Mouse (Mus musculus): ENCODE measurements at regions not wholly inside any gene's neighbourhood (a gene's known extent, or its start where the extent isn't known, plus 50 kb on each side); places are given as distances from the start of the nearest gene placed in this dataset.
"Not testable (repeated sequence)": the region's sequence is repeated elsewhere in the genome, so short reads cannot be mapped to it uniquely, and the experiment has no call there.

DNA sequence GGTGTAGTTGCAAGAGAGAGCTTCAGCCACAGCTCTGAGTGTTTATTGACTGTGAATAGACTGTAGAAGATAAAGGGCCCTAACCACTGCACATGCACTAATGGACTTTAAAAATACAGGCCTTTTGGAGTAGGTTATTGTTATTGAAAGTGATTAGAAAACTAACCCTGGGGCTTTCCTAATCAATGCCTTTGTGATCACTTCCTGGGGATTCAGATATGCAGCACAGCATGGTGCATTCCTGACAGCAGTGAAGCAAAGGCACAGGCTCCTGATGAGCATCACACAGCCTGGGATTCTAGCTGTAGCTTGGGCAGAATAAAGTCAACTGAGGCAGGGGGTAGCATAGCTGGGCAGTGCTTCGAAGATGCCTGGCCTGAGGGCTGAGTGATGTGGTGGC is 87.3 kb downstream of the Gm11077 start:
- no peak for DNase-seq (ENCODE audit: low spot score)

DNA sequence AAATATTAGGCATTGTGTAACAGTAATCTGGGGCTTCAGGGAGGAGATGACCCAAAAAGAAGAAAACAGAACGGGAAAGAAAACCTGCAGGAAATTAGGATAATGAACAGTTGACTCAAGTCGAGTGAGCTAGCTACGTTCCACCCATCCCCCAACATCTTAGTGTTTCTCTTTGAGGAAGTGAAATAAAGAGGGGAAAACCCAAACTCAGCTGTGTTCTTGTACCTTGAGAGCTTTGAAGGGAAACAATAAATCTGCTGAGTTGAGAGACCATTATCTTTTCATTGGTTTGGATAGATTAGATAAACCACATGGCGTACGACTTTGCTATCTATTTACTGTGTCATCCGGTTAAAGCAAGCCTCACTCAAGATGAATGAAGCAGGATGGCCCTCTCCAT is 87.7 kb downstream of the Gm11077 start:
- no peak for DNase-seq (ENCODE audit: low spot score)

DNA sequence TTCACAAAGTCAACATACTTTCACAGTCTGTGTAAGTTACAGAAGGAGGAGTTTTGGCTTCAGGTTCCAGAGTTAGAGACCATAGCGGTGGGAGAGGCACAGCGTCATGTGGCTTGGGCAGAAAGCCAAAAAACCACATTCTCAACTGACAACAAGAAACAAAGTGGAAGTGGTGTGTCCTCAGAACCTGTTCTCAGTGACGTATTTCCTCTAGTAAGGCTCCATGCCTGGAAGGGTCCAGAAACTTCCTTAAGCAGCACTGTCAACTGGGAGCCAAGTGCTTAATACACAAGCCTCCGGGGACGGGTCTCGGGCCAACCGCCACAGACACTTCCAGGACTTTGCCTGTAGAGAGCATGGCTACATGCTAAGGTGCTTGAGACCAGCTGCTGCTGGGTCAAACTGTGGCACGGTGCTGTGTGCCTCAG is 90.4 kb downstream of the Gm11077 start:
- no peak for DNase-seq (ENCODE audit: low spot score)

DNA sequence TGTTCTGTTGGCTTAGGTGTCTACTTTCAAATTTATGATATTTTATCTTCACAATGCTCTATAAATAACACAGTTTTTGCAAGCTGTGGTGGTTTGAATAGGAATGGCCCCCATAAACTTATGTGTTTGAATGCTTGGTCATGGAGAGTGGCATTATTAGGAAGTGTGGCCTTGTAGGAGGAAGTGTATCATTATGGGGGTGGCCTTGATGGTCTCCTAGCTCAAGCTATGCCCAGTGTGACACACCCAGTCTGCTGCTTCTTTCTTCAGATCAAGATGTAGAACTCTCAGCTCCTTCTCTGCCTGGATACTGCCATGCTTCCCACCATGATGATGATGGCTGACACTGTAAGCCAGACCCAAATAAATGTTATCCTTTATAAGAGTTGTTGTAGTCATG is 97.4 kb downstream of the Gm11077 start:
- no peak for DNase-seq (ENCODE audit: low spot score)

DNA sequence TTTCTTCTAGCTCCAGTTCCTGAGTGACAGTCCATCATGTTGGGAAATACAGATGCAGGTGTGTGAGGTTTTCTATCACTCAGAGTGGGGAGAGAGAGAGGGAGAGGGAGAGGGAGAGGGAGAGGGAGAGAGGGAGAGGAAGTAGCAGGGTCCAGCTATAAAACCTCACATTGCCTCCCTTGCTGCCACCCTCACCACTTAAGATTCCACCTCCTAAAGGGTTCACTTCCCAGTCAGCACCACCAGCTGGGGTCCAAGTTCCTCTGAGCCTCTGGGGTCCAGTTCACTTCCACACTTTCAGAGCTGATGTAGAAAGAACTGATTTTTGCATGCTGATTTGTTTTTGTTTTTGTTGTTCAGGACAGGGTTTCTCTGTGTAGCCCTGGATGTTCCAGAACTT is 98.6 kb downstream of the Gm11077 start:
- no peak for DNase-seq (ENCODE audit: low spot score)

DNA sequence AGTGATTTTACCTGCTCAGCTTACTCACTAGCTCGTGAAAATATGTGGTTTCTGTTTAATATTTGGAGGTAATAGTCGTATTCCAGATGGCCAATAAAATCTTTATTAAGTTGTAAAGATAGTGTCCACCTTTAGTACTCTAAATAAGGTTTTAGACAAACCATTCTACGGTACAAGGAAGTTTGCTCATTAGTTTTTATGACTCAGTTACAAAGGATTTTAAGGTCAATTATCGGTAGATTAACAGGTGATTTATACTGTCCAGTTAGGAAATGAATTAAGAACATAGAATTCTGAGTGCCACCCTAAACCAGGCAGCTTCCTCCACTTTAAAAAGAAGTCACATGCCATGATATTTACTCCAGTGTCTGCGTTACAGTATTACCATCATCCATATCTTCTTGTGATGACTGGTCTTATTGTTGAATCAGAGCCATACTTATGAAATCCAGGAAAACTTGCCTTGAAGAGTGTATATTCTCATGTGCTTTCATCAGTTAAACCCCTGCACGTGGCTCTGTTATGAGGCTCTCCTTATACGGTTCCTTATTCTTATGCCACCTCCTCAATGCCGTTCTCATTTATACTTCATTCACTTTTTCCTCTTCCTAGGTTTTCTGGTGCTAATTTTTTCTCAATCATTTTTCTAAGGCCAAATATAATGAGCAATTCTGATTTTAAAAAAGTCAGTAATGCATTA is 114.4 kb downstream of the Gm11077 start:
- DNase-seq (ENCODE audit: low spot score): no peak

DNA sequence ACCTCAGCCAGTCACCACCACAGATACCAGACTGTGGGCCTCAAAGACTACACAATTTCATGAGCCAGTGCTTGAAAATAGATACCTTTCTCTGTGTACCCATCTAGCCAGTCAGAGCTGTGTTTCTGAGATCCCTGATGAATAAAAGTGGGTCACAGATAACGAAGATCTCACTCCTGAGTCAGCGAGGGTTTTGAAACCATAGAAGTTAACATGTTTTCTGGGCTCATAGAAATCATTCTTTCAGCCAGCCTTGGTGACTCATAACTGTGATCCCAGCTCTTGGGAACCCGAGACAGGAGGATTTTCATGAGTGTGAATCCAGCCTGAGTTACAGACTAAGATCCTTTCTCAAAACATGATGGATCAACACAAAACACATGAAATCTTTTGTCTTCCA is 118.1 kb downstream of the Gm11077 start:
- no peak for DNase-seq (ENCODE audit: low spot score)

DNA sequence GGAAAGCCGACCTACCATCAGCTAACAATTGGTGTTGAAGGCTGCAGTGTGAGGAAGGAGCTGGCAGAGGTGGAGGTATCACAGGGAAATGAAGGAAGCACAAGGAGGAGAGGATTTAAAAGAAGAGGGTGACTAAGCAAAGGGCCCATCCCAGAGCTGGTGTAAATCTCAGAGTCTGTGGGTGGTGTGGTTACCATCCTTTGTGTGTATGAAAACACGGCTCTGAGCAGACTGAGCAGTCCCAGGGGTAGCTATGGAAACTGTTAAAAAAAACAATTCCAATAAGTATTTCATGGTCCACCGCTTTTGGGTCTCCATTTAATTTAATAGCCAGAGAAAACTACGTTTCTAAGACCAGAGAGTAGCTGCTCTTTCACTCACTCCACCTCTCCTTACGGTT is 123.3 kb downstream of the Gm11077 start:
- DNase-seq (ENCODE audit: low spot score): no peak

DNA sequence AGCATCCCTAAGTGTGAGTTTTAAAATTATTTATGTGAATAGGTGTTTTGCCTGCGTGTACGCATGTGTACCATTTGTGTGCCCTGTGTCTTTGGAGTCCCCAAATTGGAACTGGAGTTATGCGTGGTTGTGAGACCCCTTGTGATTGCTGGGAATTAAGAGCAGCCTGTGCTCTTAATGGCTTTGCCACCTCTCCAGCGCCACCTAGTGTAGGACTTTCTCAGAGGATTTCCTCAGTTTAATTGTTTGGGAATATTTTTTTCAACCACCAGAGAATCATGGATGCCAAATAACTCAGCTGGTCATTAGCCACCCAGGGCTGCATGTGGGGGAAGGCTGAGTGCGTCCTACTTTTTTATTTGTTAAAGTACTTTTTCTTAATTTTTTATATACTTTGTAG is 124.4 kb downstream of the Gm11077 start:
- DNase-seq (ENCODE audit: low spot score): peak; percentile 79

DNA sequence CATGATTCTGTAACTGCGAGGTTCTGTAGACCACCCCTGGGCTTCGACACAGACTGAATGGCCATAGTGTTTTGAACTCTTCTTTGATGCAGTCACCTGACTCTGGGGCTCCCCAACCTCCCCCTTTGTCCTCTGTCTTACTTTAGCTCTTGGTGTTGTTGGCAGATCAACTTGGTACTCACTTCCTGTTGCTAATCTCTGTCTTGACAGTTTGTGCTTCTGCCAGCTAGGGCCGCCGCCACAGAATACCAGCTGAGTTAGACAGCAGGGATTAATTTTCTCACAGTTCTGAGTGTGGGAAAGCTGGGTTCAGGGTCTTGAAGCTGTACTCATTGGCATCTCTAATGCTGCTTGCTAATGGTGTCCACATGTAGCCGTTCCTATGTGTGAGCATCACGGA is 125.6 kb downstream of the Gm11077 start:
- no peak for DNase-seq (ENCODE audit: low spot score)

DNA sequence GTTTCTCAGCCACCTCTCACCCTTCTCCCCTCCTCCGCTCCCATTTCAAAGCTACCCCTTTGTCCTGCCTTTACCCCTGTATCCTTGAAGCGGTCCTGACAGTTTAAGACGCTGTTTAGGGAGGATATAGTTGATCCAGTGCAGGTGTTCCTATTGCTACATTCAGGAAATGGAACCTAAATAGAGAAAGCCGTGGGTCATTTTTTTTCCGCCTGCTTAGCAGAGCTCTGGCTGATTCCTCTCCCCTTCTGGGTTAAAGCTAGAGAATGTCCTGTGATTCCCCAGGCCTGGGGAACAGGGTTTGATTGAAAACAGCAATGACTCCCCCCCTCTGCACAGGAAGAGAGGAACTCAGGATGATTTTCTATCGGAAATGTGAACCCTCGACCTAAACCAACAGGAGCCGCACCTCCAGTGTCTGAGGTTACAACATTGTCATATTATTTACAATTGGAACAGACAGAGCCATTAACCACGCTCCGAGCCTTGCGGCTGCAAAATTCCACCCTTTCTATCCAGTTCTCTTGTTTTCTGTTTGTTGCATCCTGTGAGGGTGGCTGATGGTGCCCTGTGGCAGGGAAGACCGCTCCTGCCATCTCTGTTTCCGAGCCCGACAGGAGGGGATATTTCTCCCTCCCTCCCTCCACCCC is 127.5 kb downstream of the Gm11077 start:
- DNase-seq (ENCODE audit: low spot score): no peak

DNA sequence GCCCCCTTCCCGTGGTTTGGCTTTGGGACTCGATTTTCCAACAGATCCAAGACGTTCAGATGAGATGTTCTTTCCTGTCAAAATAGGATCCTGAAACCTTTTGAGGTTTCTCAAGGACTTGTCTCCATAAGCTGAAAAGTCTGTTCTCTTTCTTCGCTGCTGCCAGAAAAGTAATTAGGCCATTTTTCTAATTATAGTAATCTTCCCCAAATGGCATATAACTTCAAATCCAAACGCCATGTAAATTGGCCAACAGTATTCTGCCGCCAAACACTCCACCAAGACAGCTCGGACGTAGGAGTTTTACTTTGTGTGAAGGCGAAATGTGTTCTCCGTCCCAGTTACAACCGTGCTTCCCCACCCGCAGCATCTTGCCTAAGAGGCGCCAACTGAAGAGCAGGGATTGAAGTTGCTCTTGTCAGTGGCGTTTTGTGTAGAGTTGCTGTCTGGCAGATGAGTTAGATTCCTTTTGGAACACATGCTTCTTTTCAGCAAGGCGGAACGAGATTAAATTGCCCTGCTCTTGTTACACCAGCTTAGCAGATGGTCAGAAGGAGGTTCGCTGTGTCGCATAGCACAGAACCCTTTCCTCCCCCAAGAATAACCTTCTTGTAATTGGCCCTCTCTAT is 128.1 kb downstream of the Gm11077 start:
- DNase-seq (ENCODE audit: low spot score): peak; percentile 30

DNA sequence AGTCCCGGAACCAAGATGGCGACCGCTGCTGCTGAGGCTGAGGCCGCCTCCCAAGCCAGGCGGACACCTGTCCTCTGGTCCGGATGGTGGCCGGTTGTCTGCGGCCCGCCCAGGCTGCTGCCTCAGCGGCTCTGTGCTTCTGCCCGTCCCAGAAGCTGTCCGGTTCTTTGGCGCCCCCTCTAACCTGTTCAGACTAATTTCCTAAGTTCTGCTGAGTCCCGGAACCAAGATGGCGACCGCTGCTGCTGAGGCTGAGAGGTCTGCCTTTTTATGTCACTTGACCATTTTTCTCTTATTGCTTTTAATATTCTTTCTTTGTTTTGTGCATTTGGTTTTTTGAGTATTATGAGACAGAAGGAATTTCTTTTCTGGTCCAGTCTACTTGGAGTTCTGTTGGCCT is 140.4 kb downstream of the Gm11077 start:
- not testable (repeated sequence) for DNase-seq (ENCODE audit: low spot score)

DNA sequence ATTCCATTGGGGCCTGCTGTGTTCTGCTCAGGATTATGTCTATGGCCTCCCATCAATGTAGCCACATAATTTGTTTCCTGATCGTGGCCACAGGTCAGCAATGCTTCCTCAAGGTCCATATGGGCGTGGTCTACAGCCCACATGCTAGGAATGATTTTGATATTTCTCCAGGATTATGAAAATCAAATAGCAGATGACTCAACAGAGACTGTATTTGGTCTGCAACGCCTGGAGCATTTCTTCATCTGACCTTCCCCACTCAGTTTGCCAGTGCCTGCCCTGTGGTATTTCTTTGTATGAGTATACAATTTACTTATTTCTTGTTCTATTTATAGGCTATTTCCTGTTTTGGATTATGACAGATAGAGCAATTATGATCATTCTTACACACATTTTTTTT is 145.7 kb downstream of the Gm11077 start:
- no peak for DNase-seq (ENCODE audit: low spot score)

DNA sequence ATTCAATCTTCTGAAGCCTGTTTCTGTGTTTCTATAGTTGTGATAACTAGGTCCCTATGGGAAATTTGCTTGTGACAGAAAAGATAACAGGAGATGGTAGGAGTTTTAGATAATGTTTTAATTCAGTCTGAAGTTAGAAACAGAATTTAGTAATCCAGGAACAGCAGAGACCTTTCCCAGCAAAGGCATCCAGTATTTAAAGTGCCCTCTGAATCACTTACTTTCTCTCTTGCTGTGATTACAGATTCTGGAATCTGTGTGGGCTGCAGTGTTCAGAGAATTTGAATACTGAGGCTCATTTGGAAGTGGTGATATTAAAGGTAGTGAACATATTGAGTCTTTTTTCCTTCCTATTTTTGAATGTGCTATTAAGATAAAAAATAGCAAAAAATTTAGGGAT is 154.6 kb downstream of the Gm11077 start:
- no peak for DNase-seq (ENCODE audit: low spot score)

DNA sequence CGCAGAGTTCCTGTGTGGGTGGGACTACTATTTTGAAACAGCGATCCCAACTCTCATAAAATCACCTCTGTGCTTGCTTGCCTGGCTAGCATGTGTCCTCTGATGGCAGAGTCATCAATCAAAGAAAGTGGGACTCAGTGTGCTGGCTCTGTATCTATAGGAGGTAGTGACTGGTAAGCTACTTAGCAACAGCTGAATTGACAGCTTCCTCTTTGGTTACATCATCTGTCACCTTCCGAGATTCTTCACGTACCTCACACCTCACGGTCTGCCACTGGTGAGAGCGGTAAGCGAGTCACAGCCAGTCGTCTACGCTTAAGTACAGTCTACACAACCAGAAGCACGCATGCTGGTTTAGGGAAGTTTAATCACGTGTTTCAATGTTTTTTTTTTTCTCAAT is 159.5 kb downstream of the Gm11077 start:
- no peak for DNase-seq (ENCODE audit: low spot score)

DNA sequence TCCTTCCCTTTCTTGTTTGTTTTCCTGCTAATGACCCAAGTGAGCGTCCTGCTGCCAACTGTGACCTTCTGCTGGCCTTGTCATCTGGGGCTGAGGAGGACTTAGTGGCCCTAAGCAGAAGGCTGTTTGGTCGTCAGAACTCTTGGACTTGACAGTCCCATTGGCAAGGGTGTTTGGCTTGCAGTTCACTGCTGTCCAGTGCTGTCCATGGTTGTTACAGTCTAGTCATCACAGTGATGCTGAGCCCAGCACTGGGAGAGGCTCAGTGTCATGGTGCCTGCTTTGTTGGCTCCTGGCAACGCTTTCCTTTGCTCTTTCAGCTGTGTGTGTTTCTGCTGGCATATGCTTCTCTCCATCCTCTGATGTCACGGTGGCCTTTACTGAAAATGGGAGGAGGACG is 161.0 kb downstream of the Gm11077 start:
- DNase-seq (ENCODE audit: low spot score): no peak

DNA sequence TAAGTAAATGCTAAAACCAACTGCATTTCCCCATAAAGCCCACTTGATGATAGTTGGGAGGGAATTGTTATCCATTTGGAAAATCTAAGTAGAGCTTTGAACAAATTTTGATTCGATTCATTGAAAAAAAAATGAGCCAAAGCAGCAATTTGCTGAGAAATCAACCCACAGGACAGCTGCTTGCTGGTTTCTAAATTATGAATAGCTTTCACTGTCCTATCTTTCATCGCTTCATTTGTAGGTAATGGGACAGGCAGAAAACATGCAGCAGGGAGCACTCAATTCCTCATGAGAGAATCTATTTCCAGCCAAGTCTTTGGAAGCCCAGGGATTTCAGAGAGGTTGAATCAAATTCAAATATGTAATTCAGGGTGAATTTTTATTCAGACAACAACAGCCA is 161.5 kb downstream of the Gm11077 start:
- no peak for DNase-seq (ENCODE audit: low spot score)

DNA sequence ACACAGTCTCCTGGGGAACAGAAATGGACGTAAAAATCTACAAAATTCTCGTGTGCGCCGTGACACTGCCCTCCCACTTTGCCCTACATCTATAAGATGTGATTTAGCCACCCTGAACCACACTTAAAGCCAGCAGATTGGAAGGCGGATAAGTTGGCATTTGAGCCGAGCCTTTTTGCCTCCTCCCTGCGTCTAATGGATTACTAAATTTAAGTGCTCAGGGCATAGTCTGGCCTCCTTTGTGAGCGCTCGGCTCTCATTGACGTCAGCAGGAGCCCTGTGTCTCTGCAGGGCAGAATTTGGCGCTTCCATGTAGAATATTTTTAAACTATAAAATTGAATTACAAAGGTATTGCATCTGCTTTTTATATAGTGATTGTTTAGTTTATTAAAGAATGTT is 165.4 kb downstream of the Gm11077 start:
- DNase-seq (ENCODE audit: low spot score): no peak

DNA sequence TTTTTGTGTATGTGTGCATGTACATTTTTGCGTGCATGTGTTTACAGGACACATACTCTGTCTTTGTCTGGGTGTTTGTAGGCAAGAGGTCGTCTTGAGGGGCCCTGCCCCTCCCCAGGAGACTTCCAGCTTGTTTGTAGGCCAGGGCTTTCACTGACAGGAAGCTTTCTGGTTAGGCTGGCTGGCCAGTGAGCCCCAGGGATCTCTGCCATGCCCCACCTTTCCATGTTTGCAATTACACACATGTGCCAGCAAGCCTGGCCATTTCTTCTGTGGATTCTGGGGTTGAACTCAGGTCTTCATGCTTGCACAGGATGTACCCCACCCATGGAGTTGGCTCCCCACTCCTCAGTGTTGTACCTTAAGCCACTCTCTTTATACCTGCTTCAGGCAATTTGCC is 166.4 kb downstream of the Gm11077 start:
- DNase-seq (ENCODE audit: low spot score): no peak

DNA sequence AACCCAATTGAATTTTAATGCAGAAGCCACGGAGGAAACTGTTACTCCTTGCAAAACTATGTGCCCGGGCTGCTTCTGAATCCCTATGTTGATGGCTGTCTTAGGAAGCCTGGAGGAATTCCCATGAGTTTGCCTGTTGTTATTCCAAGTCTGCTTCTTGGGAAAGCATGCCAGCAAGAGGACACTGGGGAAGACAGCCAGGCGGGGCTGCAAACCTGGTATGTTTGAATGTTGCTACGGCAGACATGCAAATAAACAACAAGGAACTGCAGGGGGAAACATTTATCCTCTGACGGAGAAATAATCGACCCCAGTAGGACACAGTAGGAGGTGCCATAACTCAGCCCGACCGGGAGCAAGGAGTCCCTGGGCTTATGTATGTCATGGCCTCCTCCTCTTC is 168.0 kb downstream of the Gm11077 start:
- DNase-seq (ENCODE audit: low spot score): no peak

DNA sequence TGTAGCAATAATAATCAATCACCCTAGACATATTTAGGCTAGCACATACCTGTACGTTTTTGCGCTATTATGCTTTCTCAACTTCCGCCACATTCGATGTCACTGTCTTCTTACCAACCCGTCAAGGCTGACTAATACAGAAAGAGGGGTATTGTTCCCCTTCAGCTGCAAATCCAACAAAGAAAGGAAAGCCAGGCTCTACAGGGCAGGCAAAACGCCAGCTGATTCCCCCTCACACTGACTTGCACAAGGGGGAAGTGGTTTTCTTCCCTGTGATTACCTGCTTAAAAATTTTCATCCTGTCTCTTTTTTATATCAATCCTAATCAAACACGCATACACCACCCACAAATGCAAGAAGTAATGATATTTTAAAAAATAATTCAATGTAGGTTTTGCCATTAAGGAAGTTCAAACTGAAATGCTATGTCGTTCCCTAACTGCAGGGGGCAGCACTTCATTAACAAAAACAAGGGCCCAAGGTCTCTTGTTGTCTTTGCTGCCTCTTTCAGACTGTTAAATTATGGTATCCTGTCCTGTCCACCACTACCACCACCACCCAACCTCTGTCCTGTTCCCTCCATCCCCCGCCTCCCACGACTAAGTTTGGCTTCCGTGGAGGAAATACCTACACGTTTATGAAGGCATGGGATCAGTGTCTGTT is 195.4 kb downstream of the Gm11077 start:
- DNase-seq (ENCODE audit: low spot score): peak; percentile 45

DNA sequence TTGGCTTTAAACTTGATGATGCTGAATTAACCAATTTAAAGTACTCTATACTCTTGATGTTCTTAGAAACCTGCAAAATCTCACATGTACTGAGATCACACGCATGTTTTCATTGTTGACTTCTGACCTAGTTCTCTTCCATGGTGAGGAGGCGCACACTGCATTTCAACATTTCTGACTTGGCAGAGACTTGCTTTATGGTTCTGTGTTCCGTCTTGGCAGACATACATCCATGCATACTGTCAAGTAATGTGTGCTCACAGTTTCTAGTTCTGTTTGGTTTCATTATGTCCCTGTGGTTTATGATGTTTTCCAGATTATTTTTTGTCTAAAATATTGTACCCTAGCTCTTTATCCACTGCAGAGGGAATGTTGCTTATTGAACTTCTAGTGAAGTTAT is 198.5 kb downstream of the Gm11077 start:
- DNase-seq (ENCODE audit: low spot score): no peak
